Mouse (Mus musculus) layer of hippocampus, postnatal 25 days (tissue): ENCODE results near the gene Fam196a. TPM values are rescaled to one million over a fixed set of nuclear protein-coding genes. Genes with fewer than 3 reads are reported as not detected.

Source experiments
- DNase-seq, 2 experiments: peaks; one replicate each; pipeline ENCODE4 v3.0.0; 2022; ENCODE audit warnings: mixed read lengths in 2 of 2, low spot score in 1 of 2; ENCODE audit errors: extremely low spot score in 1 of 2
- total RNA-seq, 2 experiments: library from RNA; stranded (reverse); gene quantifications; 2 replicates each; pipeline ENCODE4 v1.2.3; 2021

Fam196a gene
- total RNA-seq, 2 experiments from 2014 or later, result 11.8 to 12.3 TPM

- no peak for DNase-seq
Observed at GRCm38 (mm10) chr7:134842751-134843150, 95.5 kb downstream of the Fam196a start.

GRCm38 (mm10) chr7:134840066-134840465, 98.2 kb downstream of the Fam196a start:
- no peak for DNase-seq
